Mouse (Mus musculus) kidney, postnatal 4 days (tissue): ENCODE measurements at regions not wholly inside any gene's neighbourhood (a gene's known extent, or its start where the extent isn't known, plus 50 kb on each side); places are given as distances from the start of the nearest gene placed in this dataset.

Experiments
- DNase-seq, 2 experiments: peaks; one replicate each; pipeline ENCODE4 v3.0.0; 2021; ENCODE audit warnings: mixed read lengths in 2 of 2

- no peak for DNase-seq
Observed at GRCm38 (mm10) chr4:78666326-78666725, 454.6 kb upstream of the Ptprd start.

DNA sequence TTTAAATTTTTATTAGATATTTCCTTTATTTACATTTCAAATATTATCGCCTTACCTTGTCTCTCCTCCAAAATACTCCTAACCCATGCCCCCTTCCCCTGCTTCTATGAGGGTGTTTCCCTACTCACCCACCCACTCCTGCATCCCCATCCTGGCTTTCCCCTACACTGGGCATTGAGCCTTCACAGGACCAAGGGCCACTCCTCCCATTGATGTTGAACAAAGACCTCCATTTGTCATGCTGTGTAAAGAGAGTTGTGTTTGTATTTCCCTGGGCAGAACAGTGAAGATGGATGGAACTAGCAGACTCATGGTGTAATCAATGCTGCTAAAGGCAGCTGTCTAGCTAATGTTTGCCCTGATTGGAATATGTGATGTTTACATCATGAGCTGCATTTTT lies 431.0 kb upstream of the Ptprd start:
- no peak for DNase-seq

DNA sequence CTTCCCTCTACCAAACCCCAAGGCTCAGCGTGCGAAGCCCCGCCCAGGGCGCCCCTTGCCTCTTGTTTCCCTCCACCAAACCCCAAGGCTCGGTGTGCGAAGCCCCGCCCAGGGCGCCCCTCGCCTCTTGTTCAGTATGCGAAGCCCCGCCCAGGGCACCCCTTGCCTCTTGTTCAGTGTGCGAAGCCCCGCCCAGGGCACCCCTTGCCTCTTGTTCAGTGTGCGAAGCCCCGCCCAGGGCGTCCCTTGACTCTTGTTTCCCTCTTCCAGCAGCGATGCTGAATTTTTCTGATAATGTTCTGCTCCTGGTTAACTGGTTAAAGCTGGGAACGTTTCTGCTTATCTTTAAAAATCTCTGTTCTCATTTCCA lies 394.7 kb upstream of the Ptprd start:
- DNase-seq = peak; percentile 2 to 6

DNA sequence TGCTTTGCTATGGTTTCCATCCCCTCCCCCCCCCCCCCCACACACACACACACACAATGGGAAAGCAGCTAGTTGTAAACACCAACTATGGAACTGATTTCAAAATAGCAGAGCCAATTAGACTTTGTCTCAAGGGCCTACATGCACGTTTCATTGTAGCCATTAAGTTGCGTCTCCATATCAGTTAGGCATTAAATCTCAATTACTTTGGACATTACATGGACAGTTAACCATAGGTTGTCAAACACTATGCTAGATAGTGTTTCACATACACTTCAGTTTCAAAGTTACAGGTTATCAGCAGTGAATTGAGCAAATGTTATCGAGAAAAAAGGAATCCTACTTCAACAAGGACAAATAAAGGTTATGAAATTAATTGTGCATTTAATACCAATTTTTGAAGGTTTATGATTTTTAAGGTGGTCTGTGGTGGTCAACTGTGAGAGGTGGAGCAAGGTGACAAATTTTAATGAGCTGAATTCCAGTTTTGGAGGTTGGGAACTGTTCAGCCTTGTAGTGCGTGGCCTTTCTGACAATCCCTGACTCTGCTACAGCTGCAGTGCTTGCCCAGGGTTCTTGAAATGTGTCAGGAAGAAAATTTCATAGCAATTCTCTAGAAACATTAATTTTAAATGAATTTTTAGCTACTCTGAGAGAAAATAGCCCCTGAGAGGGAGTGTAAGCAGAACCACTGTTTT lies 394.2 kb upstream of the Ptprd start:
- DNase-seq = no peak

DNA sequence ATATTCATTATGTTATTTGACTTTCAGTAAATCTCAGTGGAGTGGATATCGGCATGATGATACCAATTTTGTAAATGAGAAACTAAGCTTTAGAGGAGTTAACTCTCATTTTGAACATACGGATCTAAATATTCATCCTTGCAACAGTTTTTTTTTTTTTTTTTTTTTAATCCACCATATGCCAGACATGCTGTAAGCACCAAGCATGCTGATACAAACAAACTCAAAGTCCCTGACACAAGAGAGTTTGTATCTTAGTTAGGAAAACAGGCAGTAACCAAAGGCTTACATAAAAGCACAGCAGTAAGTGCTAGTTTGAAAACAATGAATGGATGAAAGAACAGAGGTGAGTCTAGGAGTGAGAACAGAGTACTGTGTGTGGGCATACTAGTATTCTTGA lies 369.8 kb upstream of the Ptprd start:
- no peak for DNase-seq

DNA sequence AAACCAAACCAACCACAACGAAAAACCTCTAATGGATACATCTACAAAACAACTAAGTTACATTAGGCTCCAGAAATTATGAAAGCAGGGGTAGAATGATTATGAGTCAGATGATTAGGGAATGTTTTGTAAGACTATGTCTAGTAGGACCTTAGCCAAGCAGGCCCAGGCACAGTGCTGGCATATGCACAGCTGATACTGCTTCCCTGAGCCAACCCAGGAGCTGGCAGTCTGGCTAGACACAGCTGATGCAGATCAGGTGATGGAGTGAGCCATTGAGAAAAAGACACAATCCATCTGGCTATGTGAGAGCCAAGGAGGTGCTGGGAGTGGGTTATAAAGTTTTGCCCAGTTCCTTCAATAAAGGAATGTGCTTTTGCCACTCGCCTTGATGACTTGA lies 353.6 kb upstream of the Ptprd start:
- no peak for DNase-seq
